Mouse (Mus musculus): Measurements from ENCODE around the gene Bola1. TPM values are rescaled to one million over a fixed set of nuclear protein-coding genes. Genes with fewer than 3 reads are reported as not detected.

Bola1 gene
- total RNA-seq (2017): 3.9 to 8.1 TPM (median 6.9 TPM) in 3 replicates

DNA sequence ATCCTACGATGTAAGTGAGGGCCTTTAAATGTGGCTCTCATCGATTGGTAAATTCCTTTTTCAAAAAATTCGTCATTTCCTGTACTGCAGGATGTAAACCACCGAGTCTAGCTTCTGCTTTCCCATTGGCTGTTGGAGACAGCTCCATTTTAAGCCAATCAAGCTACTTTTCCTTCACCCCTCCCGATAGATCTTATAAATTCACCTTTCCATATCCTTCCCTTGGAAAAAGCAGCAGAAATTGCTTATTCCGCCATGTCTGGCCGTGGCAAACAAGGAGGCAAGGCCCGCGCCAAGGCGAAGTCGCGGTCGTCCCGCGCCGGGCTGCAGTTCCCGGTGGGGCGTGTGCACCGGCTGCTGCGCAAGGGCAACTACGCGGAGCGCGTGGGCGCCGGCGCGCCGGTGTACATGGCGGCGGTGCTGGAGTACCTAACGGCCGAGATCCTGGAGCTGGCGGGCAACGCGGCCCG lies at the start of gene Bola1, which contains the start of gene Hist2h2ab:
Gene Bola1 (minus strand): TSS at position 49 of the 470 bp plus-strand sequence.
Gene Hist2h2ab (plus strand): TSS at position 205 of the 470 bp plus-strand sequence.
- ATAC-seq (replicated peaks; ENCODE audit: insufficient number of reproducible peaks, low FRiP score, low TSS enrichment, poor library complexity, severe bottlenecking): peak; percentile 79

DNA sequence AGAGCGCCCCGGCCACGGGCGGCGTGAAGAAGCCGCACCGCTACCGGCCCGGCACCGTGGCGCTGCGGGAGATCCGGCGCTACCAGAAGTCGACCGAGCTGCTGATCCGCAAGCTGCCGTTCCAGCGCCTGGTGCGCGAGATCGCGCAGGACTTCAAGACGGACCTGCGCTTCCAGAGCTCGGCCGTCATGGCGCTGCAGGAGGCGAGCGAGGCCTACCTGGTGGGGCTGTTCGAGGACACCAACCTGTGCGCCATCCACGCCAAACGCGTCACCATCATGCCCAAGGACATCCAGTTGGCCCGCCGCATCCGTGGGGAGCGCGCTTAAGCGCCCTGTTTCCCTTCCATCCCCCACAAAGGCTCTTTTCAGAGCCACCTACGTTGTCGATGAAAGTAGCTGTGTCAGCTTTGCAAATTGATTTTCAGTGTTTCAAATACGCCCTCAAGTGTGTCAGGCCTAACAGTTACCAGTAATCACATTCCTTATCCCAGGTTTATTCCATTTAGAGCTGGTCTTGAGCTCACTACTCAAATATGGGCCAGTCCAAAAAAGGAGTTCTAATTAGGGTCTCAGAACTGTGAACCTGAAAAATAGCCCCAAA lies 49.4 kb upstream of the Bola1 start:
- ATAC-seq (replicated peaks; ENCODE audit: insufficient number of reproducible peaks, low FRiP score, low TSS enrichment, poor library complexity, severe bottlenecking): peak; percentile 20; the same call in 1 of the 2 replicates

DNA sequence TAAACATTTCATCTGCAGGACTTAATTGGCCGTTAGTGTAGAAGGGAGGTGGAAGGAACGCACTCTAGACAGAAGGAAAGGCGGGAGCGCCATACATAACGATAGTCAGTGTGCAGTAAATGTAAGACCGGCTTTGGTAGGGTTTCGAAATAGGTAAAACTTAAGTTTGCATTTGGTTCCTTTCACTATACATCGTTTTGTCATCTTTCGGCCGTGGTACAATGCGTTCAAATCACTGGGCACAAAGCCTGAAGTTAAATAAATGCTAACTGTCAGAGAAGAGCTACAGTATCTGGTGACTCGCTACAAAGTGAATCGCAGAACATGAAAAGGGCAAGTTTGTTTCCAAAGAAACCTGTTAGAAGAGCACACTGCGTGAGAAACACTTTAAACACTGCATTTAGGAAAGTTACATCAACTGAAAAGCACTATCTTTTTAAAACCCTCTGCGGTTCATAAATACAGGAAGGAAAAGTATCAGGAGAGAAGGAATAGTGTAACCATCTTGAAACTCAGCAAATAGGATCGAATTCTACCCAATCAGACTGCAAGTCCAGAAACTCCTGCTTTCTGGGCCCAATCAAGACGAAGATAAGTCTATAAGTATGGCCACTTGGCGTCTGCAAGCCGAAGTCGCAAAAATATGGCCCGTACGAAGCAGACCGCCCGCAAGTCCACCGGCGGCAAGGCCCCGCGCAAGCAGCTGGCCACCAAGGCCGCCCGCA lies 48.7 kb upstream of the Bola1 start, which contains the start of gene Hist2h3b:
Gene Hist2h3b (plus strand): TSS at position 604 of the 725 bp plus-strand sequence.
- ATAC-seq (replicated peaks; ENCODE audit: insufficient number of reproducible peaks, low FRiP score, low TSS enrichment, poor library complexity, severe bottlenecking): peak; percentile 72

DNA sequence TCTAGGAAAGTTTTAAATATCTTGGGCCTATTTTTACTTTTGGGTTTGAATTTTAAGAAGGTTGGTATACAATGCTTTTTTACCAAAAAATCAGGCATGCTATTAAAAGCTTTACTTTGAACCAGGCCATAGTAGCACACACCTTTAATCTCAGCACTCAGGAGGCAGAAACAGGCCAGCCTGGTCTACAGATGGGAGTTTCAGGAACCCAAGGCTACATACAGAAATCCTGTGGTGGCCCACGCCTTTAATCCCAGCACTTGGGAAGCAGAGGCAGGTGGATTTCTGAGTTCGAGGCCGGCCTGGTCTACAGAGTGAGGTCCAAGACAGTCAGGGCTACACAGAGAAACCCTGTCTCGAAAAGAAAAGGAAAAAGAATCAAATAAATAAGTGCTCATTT lies 48.0 kb upstream of the Bola1 start:
- no peak for ATAC-seq (replicated peaks; ENCODE audit: insufficient number of reproducible peaks, low FRiP score, low TSS enrichment, poor library complexity, severe bottlenecking)

DNA sequence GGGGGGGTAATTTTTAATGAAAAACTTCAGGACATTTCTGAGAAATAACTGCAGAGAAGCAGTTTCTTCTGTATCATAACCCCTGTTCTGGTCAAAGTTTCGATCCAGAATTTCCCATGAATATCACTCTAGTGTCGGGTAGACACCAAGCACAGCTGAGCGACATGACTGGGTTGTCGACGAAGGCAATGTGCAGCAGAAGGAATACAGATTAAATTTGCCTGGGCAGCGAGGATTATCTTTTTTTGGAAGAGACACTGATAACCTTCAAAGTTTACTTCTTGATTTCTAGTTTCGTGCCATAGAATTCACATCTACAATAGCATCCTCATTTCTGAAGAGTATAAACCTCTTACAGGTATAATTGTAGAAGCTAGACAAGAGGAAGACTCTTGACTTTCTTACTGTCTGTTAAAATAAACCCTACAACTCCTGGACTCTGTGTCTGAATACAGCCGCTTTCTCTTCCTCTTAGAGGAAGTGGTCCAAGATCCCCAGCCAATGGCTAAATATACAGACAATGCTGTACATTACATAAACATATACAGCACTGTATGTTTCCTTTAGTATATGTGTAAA lies 46.7 kb upstream of the Bola1 start:
- no peak for ATAC-seq (replicated peaks; ENCODE audit: insufficient number of reproducible peaks, low FRiP score, low TSS enrichment, poor library complexity, severe bottlenecking)

- no peak for ATAC-seq (replicated peaks; ENCODE audit: insufficient number of reproducible peaks, low FRiP score, low TSS enrichment, poor library complexity, severe bottlenecking)
Observed at GRCm38 (mm10) chr3:96264404-96264949, 45.0 kb upstream of the Bola1 start.

GRCm38 (mm10) chr3:96263558-96264403 lies 44.3 kb upstream of the Bola1 start:
- no peak for ATAC-seq (replicated peaks; ENCODE audit: insufficient number of reproducible peaks, low FRiP score, low TSS enrichment, poor library complexity, severe bottlenecking)

DNA sequence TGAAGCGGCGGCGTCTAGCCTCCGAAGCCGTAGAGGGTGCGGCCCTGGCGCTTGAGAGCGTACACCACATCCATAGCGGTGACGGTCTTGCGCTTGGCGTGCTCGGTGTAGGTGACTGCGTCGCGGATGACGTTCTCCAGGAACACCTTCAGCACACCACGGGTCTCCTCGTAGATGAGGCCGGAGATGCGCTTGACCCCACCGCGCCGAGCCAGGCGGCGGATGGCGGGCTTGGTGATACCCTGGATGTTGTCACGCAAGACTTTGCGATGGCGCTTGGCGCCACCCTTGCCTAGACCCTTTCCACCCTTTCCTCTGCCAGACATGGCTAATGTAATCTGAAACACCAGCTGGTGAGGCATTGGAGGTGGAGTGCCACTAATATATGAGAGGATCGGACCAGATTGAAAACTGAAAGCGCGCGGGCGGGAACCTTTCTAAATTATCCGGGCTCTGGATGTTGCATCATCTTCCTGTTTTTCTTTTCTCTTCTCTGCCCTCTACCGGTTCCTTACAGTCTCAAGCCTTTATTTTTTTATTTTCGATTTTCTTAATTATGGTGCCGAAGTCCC lies 43.6 kb upstream of the Bola1 start, which contains the start of gene Hist2h4:
Gene Hist2h4 (minus strand): TSS at position 333 of the 572 bp plus-strand sequence.
- peak; percentile 77 for ATAC-seq (replicated peaks; ENCODE audit: insufficient number of reproducible peaks, low FRiP score, low TSS enrichment, poor library complexity, severe bottlenecking)

DNA sequence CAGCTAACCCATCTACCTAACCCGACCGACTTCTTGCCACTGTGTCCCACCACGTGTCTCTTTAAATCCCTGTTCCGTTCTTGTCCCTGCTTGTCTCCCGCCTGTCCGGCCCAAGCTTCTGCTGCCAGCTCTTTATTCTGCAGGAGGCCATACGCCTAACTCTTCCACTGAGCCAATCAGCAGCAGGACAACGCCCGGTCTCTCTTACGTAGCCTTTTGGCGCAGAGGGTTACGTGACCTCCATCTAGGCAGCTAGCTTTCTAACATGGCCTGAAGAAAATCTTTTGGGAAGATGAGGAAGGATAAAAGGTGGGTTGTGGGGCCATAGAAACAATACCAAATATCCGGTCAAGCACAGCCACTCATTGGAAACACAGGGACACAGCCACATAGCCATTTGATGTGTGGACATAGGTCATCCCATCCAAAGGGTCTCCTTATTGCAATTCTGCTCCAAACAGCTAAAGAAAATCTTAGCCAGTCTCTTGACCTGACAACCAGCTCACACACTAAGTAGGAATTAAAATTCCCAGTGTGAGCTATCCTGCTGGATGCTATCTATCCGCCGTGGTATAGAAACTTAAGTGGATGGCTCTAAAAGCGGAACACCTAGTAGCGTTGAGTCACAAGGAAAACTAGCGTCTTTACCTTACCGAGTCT lies 42.8 kb upstream of the Bola1 start:
- peak; percentile 86 for ATAC-seq (replicated peaks; ENCODE audit: insufficient number of reproducible peaks, low FRiP score, low TSS enrichment, poor library complexity, severe bottlenecking)

DNA sequence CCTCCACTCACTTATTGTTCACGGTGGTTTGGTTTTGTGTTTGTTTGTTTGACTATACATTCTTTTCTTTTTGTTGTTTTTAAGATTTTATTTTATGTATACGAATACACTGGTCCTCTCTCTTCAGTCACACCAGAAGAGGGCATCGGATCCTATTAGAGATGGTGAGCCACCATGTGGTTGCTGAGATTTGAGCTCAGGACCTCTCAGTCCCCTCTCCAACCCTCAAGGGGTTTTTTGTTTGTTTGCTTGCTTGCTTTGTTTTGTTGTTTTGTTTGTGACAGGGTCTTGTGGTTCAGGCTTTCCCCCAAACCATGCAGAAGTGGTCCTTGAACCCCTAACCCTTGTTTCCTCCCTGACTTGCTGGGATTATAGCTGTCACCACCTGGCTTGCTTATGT lies 42.1 kb upstream of the Bola1 start:
- no peak for ATAC-seq (replicated peaks; ENCODE audit: insufficient number of reproducible peaks, low FRiP score, low TSS enrichment, poor library complexity, severe bottlenecking)

DNA sequence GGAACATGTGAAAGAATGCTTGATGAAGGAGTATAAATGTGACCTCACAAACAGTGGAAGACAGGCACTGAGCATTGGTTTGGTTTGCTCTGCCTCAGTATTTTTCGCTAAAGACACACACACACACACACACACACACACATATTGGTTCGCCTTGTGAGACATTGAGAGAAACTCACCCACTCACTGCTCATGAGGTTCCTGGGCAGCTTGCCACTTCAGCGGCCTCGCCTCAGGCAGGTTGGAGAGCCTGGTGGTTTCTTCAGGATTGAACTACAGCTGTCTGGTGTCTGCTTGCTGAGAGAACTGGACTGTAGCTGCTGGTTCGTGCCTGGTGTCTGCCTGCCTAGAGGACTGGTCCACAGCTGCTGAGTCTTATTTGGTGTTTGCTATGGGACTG lies 40.7 kb upstream of the Bola1 start:
- ATAC-seq (replicated peaks; ENCODE audit: insufficient number of reproducible peaks, low FRiP score, low TSS enrichment, poor library complexity, severe bottlenecking): no peak

- no peak for ATAC-seq (replicated peaks; ENCODE audit: insufficient number of reproducible peaks, low FRiP score, low TSS enrichment, poor library complexity, severe bottlenecking)
Observed at GRCm38 (mm10) chr3:96257190-96257589, 37.7 kb upstream of the Bola1 start.

GRCm38 (mm10) chr3:96255926-96256593 lies 36.6 kb upstream of the Bola1 start:
- ATAC-seq (replicated peaks; ENCODE audit: insufficient number of reproducible peaks, low FRiP score, low TSS enrichment, poor library complexity, severe bottlenecking): no peak

- ATAC-seq (replicated peaks; ENCODE audit: insufficient number of reproducible peaks, low FRiP score, low TSS enrichment, poor library complexity, severe bottlenecking): no peak
Observed at GRCm38 (mm10) chr3:96254683-96255355, 35.3 kb upstream of the Bola1 start.

- peak; percentile 86 for ATAC-seq (replicated peaks; ENCODE audit: insufficient number of reproducible peaks, low FRiP score, low TSS enrichment, poor library complexity, severe bottlenecking)
Observed at GRCm38 (mm10) chr3:96251787-96252186, 32.3 kb upstream of the Bola1 start.

DNA sequence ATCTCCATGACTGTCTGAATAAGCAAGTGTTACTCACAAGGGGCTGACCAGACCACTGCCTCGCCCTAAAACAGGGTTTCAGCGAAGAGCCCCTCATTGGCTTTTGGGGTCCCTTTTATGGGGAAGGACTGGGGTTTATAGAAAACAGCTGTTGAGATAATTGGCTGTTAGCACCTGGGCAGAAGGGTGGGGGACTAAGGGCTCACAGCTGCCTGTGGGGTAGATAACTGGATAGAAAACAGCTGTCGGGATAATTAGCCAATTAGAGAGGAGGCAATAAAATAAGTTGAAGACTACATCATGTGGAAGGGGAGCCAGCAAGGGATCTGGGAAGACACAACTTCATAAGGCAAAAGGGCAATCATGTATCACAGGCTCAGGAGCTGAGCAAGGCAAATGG lies 31.4 kb upstream of the Bola1 start:
- no peak for ATAC-seq (replicated peaks; ENCODE audit: insufficient number of reproducible peaks, low FRiP score, low TSS enrichment, poor library complexity, severe bottlenecking)

DNA sequence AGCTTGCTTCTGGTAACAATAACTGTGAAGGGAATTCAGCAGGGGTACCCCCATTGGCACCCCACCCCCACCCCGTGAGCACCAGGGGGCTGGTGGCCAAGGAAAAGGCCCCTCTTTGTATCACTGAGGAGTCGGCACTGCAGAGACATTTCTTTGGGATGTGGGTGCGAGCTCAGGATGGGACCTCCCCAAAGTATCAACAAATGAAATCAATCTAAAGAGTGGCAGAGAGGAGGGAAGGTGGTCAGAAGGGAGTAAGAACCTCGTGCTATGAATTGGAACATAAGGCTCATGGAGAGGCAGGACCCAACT lies 29.5 kb upstream of the Bola1 start:
- ATAC-seq (replicated peaks; ENCODE audit: insufficient number of reproducible peaks, low FRiP score, low TSS enrichment, poor library complexity, severe bottlenecking): no peak

Measured in monocyte, adult 5-6 weeks (primary cell).